Mouse (Mus musculus): Measurements from ENCODE around the gene Prss44.

- no peak for TF ChIP-seq GATA1 (IDR thresholded peaks at IDR 0.05; ENCODE audit: borderline replicate concordance, low read length)
- no peak for TF ChIP-seq FLI1 (IDR thresholded peaks at IDR 0.05; ENCODE audit: low read length)
Observed at GRCm38 (mm10) chr9:110779242-110779913, 34.4 kb upstream of the Prss44 start.

Data from megakaryocyte, embryonic 14.5 days (primary cell).